Mouse (Mus musculus) frontal cortex, postnatal 14 days (tissue): ENCODE measurements around the gene Arhgap28.
"Not testable (repeated sequence)": the region's sequence is repeated elsewhere in the genome, so short reads cannot be mapped to it uniquely, and the experiment has no call there.

Experiments used
- DNase-seq, 2 experiments: peaks; one replicate each; pipeline ENCODE4 v3.0.0; 2022; ENCODE audit warnings: low spot score in 2 of 2

Arhgap28 gene

DNA sequence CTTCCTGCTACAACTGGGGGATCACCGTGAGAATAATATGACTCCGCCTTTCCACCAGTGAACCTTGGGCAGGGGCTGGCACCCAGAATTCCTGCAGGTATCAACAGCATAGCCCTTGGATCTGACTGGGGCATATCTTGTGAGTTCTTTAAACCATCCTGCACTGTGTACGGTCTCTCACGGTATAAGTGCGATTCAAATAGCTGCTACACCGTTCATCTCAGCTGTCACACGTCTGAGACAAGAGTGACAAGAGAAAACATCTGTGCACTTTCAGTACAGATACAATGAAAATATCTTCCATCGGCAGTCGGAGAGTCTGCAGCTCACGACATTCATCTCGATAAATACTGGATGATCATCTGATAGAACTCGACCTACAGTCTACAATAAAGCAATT is 126.3 kb downstream of the Arhgap28 start:
- no peak for DNase-seq

DNA sequence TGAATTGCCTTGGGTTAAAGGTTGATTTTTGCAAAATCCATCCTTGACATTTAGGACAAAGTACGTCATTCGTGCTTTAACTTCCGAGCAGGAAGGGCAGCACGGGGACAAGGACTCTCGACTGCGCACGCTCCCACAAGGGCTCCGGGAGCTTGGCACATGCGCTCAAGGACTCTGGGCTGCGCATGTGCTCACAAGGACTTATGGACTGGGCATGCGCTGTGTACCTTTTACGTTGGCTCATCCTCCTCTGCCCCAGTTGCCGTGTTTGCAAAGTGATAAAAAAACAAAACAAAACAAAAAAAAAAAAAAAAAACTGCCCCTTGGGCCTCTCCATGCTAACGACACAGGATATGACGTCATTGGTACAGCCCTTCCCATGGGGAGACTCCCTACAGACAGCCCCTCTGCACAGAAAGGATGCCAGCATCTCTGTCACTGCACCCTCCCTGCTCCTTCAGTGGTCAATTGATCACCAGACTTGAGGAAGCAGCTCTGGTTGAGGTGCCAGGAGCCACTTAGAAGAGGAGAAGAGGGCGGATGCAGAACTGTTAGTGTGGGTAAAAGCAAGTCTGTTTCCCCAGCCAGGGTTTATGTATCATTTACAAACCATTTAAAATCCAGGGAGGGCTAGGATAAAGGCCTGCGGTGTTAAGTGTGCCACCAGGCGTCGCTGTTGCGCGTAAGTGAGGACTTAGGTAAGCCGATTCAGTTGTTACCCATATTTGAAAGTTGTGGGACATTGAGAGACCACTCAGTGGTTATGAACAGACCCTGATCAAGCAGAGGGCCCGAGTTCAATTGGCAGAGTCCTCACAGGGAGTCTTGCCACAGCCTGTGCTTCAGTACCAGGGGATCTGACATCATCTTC is 134.0 kb downstream of the Arhgap28 start:
- DNase-seq: peak; percentile 22 to 77

DNA sequence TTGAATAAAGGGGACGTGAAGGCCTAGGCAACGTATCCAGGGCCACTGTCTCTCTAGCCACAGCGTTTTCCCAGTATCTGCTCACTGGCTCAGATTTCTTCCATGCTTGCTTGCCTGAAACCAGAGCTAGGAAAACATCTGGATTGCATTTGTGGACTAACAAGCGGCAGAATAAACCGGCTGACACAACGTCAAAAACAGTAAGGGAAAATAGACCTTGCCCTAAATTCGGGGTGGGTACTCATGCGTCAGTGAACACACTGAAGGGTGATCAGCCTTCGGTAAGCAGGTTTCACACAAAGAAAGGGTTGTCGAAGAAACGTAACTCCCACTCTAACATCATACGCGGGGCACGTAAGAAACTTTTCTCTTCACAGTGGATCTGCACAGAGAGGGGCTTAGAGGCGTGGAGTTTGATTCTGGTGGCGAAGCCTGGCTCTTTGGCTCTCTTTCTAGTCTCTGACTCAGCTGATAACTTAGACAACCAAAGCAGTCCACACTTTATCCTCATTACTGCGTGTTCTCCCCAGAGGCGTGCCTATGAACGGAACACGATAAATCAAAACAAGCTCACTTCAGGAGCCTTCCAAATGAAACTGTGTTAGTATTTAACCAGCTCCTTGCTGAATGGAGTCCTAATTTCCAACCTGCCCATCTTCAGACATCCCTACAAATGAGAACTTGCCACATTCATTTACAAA is 137.2 kb downstream of the Arhgap28 start:
- no peak for DNase-seq

DNA sequence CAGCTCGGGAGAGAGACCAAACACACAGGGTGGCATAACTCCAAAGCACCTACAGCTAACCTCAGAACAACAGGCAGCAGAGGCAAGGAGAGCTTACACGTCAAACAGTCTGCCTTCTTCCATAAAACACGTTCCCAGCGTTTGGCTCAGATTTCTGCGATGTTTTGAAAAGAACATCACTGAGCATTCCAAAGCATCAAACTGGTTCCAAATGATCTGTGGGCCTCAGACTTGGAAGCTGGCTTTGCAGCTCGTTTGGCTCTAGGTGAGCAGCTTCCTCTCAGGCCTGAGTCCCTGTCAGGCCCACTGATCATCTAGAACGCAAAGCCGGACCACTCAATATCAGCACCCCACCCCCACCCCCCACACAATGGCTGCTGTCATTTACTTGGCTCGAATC is 137.9 kb downstream of the Arhgap28 start:
- no peak for DNase-seq

DNA sequence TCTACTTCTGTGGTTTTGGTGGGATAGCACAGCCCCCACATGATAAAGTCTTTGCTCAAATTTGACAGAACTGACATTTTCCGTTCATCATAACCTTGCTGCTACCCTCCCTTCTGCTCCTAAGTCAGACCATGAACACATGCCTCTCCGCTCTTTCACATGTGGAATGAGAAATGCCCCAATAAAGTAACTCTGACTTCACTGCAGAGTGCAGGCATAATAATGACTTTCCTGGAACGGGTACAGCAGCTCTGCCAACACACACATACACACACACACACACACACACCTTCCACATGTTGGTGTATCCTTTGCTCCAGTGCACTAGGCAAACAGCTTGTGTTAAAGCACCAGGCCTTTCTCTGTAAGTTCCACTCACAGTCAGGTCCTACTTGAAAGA is 139.0 kb downstream of the Arhgap28 start:
- no peak for DNase-seq

DNA sequence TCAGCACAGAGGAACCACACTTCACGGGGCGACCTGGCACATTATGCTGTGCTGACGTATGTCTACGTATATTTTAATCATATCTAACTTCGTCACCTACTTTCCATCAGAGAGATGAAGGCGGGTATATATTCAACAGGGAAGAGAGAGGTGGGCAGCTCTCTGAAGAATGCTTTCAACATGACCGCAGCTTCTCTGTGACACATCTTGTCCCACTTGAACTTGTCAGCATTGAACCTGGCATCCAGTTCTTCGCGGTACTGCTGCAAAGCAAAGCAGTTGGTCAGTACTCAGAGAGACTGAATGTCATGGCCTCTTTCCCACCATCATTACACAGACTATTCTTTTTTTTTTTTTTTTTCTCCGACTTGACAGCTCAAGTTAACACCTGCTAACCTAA is 139.6 kb downstream of the Arhgap28 start:
- no peak for DNase-seq

DNA sequence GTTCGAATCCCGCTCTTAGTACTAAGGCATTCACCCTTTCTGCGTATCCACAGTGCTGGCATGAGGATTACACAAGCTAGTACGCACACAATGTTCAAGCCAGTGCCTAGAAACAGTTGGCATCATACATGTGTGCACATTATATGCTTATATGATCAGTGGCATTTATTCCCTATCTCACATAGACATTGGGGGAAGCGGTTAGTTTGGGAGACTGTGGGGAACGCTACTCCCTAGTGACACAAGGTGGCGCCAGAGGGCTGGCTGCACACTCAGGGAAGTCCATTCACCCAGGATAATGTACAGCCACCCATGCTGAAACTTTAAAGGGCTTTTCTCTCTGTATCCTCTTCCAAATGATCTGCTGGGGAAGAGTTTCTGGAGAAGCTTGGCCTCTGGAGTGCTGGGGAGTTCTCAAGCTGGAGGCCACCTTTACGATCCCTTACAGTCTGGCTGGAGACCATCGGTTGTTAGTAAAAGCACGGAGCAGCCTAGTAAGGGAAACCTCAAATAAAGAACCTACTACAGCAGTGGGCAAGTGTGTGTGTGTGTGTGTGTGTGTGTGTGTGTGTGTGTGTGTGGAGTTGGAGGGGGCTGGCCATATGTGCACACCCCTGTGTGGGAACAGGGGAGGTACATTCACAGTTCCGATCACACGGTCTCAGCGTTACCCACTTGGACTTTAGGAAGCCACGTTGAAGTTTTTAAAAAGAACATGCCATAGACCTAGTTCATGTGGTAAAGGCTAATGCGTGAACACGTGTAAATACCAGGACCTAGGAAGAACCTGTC is 142.0 kb downstream of the Arhgap28 start:
- peak; percentile 47 to 70 for DNase-seq

DNA sequence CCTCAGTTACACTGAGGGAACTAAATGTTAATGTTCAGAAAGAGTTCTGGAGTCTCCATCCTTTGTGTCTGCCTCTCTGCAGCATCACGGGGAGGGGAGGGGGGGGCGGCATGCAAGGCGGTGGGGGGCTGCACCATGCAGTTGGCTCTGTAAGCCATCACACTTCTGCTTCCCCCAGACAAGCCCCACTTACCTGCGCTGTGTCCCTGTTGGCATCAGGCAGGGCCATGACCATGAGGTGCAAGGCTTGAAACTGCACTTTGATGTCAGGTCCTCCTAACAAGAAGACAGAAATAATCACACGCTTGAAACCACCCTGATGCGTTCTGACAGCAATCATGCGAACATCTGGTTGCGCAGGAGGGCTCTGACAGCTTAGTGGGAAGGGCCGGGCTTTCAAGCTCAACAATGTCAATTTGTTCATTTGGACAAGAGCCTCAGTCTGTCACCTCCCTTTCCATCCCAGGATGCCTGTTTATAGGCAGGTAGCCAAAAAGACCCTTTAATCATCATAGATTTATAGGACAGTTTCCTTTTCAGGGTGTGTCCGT is 142.8 kb downstream of the Arhgap28 start:
- DNase-seq: no peak

DNA sequence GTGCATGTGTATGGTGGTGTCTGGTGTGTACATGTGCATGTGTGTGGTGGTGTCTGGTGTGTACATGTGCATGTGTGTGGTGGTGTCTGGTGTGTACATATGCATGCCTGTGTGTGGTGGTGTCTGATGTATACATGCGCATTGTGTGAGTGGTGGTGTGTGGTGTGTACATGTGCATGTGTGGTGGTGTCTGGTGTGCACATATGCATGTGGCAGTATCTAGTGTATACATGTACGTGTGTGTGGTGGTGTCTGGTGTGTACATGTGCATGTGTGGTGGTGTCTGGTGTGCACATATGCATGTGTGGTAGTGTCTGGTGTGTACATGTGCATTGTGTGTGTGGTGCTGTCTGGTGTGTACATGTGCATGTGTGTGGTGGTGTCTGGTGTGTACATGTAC is 162.4 kb downstream of the Arhgap28 start:
- not testable (repeated sequence) for DNase-seq

DNA sequence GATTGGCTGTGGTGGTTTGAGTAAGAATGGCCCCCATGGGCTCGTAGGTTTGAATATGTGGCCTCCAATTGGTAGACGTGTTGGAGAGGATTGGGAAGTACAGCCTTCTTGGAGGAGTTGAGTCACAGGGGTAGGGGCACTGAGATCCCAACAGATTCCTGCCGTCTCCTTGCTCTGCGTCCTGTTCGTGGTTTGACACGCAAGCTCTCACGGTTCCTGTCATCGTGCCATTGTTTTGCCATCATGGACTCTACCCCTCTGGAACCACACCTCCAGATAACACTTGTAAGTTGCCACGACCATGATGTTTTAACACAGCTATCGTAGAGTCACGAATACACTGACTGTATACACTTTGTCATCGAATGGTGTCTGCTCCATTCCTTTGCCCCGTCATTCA is 165.0 kb downstream of the Arhgap28 start:
- no peak for DNase-seq

DNA sequence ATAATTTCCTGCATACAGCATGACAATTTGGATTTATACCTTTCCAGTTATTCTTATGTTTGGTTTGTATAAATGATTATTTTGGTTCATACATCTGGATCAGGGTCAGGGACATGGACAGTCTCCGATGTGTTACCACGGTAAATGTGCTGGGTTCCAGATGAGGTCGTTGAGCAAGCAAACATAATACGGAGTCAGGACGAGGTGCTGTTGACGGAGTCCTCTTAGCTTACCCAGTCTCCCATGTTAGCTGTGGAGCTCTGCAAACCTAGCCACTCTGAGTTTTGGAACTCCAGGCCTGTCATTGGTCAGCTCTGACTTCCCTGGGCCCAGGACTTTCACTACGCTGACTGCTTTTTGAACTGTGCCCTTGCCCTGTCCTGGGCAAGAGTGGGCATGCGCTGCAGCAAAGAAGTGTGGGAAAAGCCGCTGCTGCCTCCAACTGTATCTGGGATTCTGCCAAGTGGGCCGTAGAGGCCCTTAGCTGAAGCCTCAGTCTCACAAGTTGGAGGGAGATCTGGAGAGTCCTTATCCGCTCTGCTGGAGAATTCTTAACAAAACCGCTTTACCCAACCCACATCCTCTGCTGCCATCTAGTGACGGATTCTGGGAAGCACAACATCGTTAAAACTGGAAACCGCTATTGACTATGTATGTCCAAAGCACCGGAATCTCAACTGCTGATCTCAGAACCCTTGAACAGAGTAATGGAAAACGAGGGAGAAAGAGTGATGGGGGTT is 166.4 kb downstream of the Arhgap28 start:
- peak; percentile 49 to 84 for DNase-seq

DNA sequence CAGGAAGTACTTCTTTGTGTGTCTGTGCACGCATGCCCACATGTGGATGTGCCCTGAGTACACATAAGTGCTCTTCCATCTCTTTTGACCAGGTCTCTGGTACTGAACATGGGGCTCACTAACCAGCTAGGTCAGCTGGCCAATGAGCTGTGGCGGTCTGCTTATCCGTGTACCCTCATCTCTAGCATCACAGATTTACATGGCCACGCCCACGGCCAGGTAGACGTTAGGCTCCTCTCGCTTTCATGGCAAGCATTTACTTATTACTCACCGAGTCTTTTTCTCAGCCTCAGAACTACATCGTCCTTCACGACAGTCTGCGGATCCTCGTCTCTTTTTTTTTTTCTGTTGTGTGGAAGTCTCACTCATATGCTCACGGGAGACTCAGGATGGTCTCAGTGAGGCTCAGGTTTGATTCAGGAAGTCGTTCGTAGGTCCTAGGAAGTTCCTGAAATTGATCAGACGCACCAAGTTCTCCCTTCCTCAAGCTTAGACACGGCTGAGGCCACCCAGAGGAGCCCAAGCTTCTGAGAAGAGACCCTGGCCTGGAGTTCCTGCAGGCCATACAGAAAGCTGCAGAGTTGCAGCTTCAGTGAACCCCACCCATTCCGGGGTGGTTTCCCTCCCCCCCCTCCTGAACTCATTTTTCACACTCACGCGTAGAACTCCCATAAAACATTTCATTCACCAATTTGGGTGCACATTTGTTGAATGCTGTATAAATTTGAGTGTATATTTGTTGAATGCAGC is 167.6 kb downstream of the Arhgap28 start:
- no peak for DNase-seq

DNA sequence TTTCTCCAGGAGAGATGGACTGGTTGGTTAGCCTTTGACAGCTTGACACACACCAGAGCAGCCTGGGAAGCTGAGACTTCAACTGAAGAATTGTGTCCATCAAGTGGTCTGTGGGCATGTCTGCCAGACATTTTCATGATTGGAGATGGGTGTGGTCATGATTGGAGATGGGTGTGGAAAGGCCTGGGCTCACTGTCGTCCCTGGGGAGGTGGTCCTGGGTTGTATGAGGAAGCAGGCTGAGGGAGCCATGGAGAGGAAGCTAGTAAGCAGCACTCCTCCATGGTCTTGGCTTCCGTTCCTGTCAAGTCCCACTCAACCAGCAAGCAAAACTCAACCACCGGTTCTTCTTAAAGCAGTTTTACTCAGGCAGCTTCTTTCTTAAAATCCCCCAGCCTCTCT is 176.5 kb downstream of the Arhgap28 start:
- no peak for DNase-seq

DNA sequence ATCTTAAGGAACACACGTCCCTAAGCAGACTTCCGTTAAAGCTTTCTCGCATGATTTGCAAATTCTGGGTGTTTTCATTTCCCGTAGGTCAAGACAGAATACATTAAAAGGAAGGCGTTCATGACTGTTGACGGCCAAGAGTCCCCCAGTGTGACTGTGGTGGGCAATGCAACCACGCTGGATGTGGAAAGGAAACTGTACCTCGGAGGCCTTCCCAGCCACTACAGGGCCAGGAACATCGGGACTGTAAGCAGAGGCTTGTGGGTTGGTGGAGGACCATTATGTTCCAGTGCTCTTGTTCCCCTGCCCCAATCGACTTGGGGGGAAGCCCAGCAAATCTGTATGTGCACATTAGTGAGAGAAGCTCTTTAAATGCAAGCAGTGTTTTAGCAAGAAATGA is 187.0 kb downstream of the Arhgap28 start:
- DNase-seq: no peak

DNA sequence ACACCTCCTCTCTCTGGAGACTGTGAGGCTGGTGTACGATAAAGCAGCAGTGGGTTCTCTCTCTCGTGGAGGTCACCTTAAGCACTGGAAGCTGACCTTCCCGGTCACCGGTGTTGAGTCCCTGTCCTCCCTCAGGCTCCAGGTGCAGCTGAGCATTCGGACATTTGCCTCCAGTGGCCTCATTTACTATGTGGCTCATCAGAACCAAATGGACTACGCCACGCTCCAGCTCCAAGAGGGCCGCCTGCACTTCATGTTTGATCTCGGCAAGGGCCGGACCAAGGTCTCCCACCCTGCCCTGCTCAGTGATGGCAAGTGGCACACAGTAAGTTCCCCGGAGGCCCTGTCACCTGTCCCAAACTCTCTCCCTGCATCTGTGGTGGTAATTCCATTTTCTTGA is 188.2 kb downstream of the Arhgap28 start:
- no peak for DNase-seq

DNA sequence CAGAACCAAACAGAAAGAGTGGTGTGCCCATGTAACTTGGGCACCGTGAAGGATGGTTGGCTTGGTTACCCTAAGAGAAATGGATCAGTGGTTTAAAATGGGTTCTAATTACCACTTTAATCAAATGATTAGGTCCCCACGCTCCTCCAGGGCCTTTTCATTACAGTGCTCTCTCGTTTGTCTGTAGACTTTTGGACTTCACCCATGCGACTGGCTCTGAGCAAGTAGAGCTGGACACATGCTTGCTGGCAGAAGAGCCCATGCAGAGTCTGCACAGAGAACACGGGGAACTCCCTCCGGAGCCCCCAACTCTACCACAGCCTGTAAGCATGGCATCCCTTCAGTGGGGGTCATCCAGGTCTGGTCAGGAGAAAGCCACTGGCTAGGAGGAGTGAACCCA is 190.3 kb downstream of the Arhgap28 start:
- DNase-seq: no peak

DNA sequence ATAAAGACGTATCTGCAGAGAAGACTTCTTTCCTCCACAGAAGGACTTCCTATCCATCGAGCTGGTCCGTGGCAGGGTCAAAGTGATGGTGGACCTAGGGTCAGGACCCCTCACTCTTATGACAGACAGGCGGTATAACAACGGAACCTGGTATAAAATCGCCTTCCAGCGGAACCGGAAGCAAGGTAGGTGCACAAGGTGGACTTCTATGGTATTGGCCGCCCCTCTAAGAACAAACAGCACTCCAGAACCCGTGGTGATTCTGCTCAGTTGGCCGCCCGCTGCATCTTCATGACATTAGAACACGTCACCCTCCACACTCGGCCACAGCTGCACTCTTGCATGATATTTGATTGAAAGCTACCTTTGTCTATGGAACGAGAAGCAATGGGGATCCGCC is 194.7 kb downstream of the Arhgap28 start:
- no peak for DNase-seq
